Mouse (Mus musculus) heart, adult 2 months (tissue): ENCODE measurements at regions not wholly inside any gene's neighbourhood (a gene's known extent, or its start where the extent isn't known, plus 50 kb on each side); places are given as distances from the start of the nearest gene placed in this dataset.

ENCODE experiments used
- DNase-seq, 2 experiments: peaks; one replicate each; pipeline ENCODE4 v3.0.0; 2021
- H3K27ac ChIP-seq: fragments of 200-600 bp; 2 replicates; pipeline ENCODE4 v1.8.1; 2022
- H3K27me3 ChIP-seq: fragments of 200-500 bp; 2 replicates; pipeline ENCODE4 v1.6.1; 2012; ENCODE audit warnings: mild to moderate bottlenecking, low read length, inconsistent platforms, mixed read lengths; ENCODE audit not compliant: control insufficient read depth, insufficient read depth
- H3K36me3 ChIP-seq: fragments of 200-500 bp; 2 replicates; pipeline ENCODE4 v1.6.1; 2012; ENCODE audit warnings: low read length, inconsistent platforms; ENCODE audit not compliant: control insufficient read depth, insufficient read depth
- H3K4me1 ChIP-seq: fragments of 200-500 bp; 2 replicates; pipeline ENCODE4 v1.6.1; 2011; ENCODE audit warnings: low read length; ENCODE audit not compliant: control insufficient read depth, insufficient read depth
- H3K4me3 ChIP-seq: fragments of 200-600 bp; 2 replicates; pipeline ENCODE4 v1.8.1; 2022
- H3K79me2 ChIP-seq: fragments of 200-500 bp; replicated peaks from 2 replicates; pipeline ENCODE4 v1.6.1; 2012; ENCODE audit warnings: mild to moderate bottlenecking, inconsistent platforms, low read length, moderate library complexity, mixed read lengths; ENCODE audit not compliant: control insufficient read depth, insufficient read depth
- H3K9ac ChIP-seq: fragments of 200-500 bp; 2 replicates; pipeline ENCODE4 v1.6.1; 2012; ENCODE audit warnings: low read depth, mild to moderate bottlenecking, control low read depth, inconsistent platforms, low read length, mixed read lengths
- CTCF ChIP-seq: fragments of 200-600 bp; IDR thresholded peaks from 2 replicates; pipeline ENCODE4 v1.8.1; 2022; ENCODE audit warnings: antibody characterized with exemption, mild to moderate bottlenecking, moderate library complexity
- EP300 ChIP-seq: fragments of 200-500 bp; IDR thresholded peaks from 2 replicates; pipeline ENCODE4 v1.6.1; 2011; ENCODE audit warnings: low read depth, low read length, control low read depth; ENCODE audit not compliant: insufficient read depth
- POLR2A ChIP-seq: fragments of 200-500 bp; IDR thresholded peaks from 2 replicates; pipeline ENCODE4 v1.6.1; 2011; ENCODE audit warnings: mild to moderate bottlenecking, low read depth, low read length, control low read depth; ENCODE audit not compliant: insufficient read depth
- WGBS: fragments of 180-500 bp; shearing (Covaris S2); methylation state at CpG from one replicate; pipeline ENCODE4 v1.1.7; 2018; 5-methylcytosine and 5-hydroxymethylcytosine counted together
- intact Hi-C: fragments of 180-260 bp; cut with DNase I; formaldehyde crosslinking; loops from one replicate; pipeline ENCODE4 v1.15.1; 2025

DNA sequence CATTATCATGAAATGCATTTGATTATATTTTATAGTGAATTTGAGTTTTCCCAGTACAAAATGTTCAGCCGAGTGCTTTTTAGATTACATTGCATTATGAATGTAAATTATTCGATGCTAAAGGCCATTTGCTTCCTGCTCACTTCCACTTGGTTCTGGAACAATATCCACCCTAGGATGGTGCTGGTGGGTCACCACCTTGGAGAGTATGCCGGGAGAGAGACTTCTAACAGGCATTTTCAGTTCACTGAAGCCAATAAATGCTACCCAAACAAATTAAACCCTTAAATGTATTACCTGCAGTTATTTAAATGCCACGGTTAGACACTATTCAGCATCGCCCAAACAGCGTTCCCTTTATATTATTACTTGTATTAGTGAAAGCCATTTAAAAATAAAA lies 159.6 kb downstream of the 1190002N15Rik start:
- TF ChIP-seq EP300 (no peak), POLR2A (no peak), CTCF (no peak)
- H3K9ac ChIP-seq = no peak overlapping the region
- no peaks in the 10 kb centered on the region for H3K4me1 ChIP-seq
- no peak for DNase-seq
- no peak overlapping the region for H3K4me3 ChIP-seq
- no peaks in the 10 kb centered on the region for H3K27me3 ChIP-seq
- intact Hi-C loops = no loop called here
- no peaks in the 10 kb centered on the region for H3K79me2 ChIP-seq
- 91% methylated on average over 6 of the region's 6 CpGs for WGBS
- no peaks in the 10 kb centered on the region for H3K36me3 ChIP-seq
- no peak overlapping the region for H3K27ac ChIP-seq

DNA sequence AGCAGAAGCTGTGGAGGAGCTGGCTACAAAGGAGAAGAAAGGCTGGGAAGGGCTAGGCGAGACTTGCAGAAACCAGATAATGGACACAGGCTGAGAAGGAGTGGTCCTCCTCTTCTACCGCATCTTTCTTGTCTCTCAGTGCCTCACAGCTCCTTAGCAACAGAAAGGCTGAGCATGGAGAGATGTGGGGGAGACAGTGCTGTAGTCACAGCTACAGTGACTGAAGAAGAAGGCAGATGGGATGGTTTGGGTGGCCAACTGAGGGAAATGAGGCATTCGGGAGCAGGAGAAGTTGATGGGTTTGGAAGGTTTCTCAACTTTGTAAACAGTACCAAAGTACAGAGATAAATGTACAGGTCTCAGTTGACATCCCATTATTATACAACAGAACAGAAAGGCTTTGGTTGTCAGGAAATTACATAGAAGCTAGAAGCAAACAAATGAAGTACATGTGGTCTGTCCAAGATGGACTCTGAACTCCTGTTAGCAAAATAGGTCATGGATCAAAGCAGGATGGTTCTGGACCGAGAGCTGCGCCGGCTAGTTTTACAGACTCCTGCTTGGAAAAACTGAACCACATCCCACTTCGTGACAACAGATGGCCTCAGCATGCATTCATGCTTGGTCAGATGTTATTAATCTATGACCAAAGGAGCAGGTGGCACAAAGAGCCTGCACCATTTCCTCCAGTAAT lies 160.4 kb downstream of the 1190002N15Rik start:
- H3K79me2 ChIP-seq = no peaks in the 10 kb centered on the region
- DNase-seq = no peak
- no peak overlapping the region for H3K9ac ChIP-seq
- no peaks in the 10 kb centered on the region for H3K36me3 ChIP-seq
- WGBS = 82% methylated on average over 7 of the region's 7 CpGs
- no peak for TF ChIP-seq CTCF
- no peak for TF ChIP-seq EP300
- TF ChIP-seq POLR2A = no peak
- intact Hi-C loops = no loop called here
- no peaks in the 10 kb centered on the region for H3K4me1 ChIP-seq
- no peak overlapping the region for H3K27ac ChIP-seq
- no peaks in the 10 kb centered on the region for H3K27me3 ChIP-seq
- H3K4me3 ChIP-seq = no peak overlapping the region

DNA sequence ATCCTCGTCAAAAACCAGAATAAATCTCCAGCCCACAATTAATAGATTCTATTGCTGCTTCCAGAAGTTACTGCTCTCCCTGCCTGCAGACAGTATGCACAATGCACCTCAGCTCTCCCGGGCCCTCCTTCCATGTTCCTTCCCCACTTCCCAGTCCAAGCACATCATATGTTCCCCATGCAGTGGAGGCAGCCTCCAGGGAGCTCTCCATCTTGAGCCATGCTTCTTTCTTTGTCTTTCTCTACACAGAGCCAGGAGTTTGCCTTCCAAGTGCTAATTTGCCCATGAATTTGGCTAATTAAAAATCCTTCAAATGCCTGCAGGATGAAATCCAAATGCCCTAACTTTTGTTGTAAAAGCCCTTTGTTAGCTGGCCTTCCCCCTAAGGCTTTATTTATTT lies 166.9 kb downstream of the 1190002N15Rik start:
- Histone ChIP-seq H3K79me2 (no peaks in the 10 kb centered on the region), H3K27me3 (no peaks in the 10 kb centered on the region), H3K36me3 (no peaks in the 10 kb centered on the region), H3K27ac (no peak overlapping the region), H3K4me1 (no peaks in the 10 kb centered on the region), H3K9ac (no peak overlapping the region), H3K4me3 (no peak overlapping the region)
- TF ChIP-seq EP300 (no peak), POLR2A (no peak), CTCF (no peak)
- DNase-seq = no peak
- intact Hi-C loops = no loop called here
- WGBS = 82% methylated on average over 2 of the region's 2 CpGs

- Histone ChIP-seq H3K9ac (no peak overlapping the region), H3K36me3 (no peaks in the 10 kb centered on the region), H3K79me2 (no peaks in the 10 kb centered on the region), H3K27me3 (no peaks in the 10 kb centered on the region), H3K27ac (no peak overlapping the region), H3K4me3 (no peak overlapping the region), H3K4me1 (no peaks in the 10 kb centered on the region)
- TF ChIP-seq CTCF = no peak
- no peak for TF ChIP-seq EP300
- TF ChIP-seq POLR2A = no peak
- intact Hi-C loops = no loop called here
- DNase-seq = no peak
- WGBS = 72% methylated on average over 7 of the region's 7 CpGs
Measured at GRCm38 (mm10) chr9:94368231-94368936, 169.5 kb downstream of the 1190002N15Rik start.

DNA sequence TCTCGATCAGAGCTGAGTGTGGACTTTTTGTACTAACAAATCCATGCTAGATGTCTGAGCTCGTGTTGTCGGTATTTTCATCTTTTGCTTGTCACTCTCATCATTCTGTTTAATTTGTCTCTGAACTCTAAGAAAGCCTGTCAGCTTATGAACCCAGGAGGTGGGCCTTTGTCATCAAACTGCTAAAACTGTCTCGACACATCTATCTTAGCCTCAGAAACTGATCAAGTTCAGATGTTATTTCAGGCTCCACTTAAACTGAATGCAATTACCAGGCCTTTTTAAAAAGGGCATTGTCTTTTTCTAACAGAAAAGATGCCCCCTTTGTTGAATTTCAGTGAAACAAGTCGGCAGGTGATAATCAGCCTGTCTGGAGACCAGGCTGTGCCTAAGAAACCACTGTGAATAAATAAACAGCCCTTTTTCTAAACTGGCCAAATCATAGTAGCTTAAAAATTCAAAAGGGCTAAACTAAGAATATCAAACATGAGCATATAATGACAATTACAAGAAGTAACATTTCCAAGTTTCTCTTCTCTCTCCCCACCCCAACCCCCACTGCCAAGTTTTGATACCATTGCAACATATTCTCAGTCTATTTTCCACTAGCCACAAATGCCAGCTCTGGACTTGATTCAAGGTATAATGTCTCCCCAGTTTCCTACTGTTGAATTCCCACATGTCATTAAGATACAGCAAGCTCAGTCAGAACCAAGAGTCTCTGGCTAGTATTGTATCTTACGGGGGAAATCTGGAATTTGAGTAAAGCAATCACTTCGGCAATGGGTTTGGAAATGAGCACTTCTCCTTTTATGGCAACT lies 175.8 kb downstream of the 1190002N15Rik start:
- no peak for DNase-seq
- Histone ChIP-seq H3K4me3 (no peak overlapping the region), H3K36me3 (no peaks in the 10 kb centered on the region), H3K79me2 (no peaks in the 10 kb centered on the region), H3K27ac (no peak overlapping the region), H3K27me3 (no peaks in the 10 kb centered on the region), H3K4me1 (no peaks in the 10 kb centered on the region; the same call in none of the 2 replicates), H3K9ac (no peak overlapping the region)
- TF ChIP-seq CTCF = no peak
- TF ChIP-seq EP300 = no peak
- no peak for TF ChIP-seq POLR2A
- 62% methylated on average over 7 of the region's 7 CpGs for WGBS
- intact Hi-C loops = no loop called here
